Mouse (Mus musculus): ENCODE data around the gene Rgl2. TPM values are rescaled to one million over a fixed set of nuclear protein-coding genes. Genes with fewer than 3 reads are reported as not detected.
"Not testable (repeated sequence)": the region's sequence is repeated elsewhere in the genome, so short reads cannot be mapped to it uniquely, and the experiment has no call there.

Rgl2 gene
- polyA plus RNA-seq, 1 experiment from 2014 or later = 32.5 TPM

GRCm38 (mm10) chr17:33948090-33948904 lies 19.0 kb downstream of the Rgl2 start:
- no peak overlapping the region for H3K4me3 ChIP-seq (ENCODE audit: low read depth, low read length)
- H3K4me1 ChIP-seq (replicated peaks; ENCODE audit: control insufficient read depth, insufficient read depth, low read length) = peaks cover 8% of the 10 kb centered on the region
- peaks cover 9% of the 10 kb centered on the region; the same call in 1 of the 2 replicates for H3K36me3 ChIP-seq (ENCODE audit: control insufficient read depth, insufficient read depth, low read length)
- ATAC-seq (ENCODE audit: low FRiP score) = no peak
- no peak overlapping the region for H3K27ac ChIP-seq (ENCODE audit: low read depth, low read length)
- no peak overlapping the region for H3K4me2 ChIP-seq (replicated peaks; ENCODE audit: low read depth, low read length)
- no peaks in the 10 kb centered on the region for H3K9me3 ChIP-seq (ENCODE audit: control insufficient read depth, low read length)
- 86% methylated on average over 22 of the region's 22 CpGs for WGBS
- no peak for DNase-seq (ENCODE audit: low spot score)
- no peak overlapping the region for H3K9ac ChIP-seq (ENCODE audit: low read depth, low read length)
- H3K27me3 ChIP-seq (ENCODE audit: control insufficient read depth, insufficient read depth, low read length) = no peaks in the 10 kb centered on the region

- H3K36me3 ChIP-seq (ENCODE audit: control insufficient read depth, insufficient read depth, low read length) = peaks cover 9% of the 10 kb centered on the region; the same call in 1 of the 2 replicates
- WGBS = 93% methylated on average over 19 of the region's 19 CpGs
- H3K27me3 ChIP-seq (ENCODE audit: control insufficient read depth, insufficient read depth, low read length) = no peaks in the 10 kb centered on the region
- H3K9ac ChIP-seq (ENCODE audit: low read depth, low read length) = no peak overlapping the region
- no peak overlapping the region for H3K4me2 ChIP-seq (replicated peaks; ENCODE audit: low read depth, low read length)
- H3K27ac ChIP-seq (ENCODE audit: low read depth, low read length) = no peak overlapping the region
- no peaks in the 10 kb centered on the region for H3K9me3 ChIP-seq (ENCODE audit: control insufficient read depth, low read length)
- ATAC-seq (ENCODE audit: low FRiP score) (no peak), DNase-seq (ENCODE audit: low spot score) (no peak)
- no peak overlapping the region for H3K4me3 ChIP-seq (ENCODE audit: low read depth, low read length)
- H3K4me1 ChIP-seq (replicated peaks; ENCODE audit: control insufficient read depth, insufficient read depth, low read length) = peaks cover 10% of the 10 kb centered on the region
Observed at GRCm38 (mm10) chr17:33948905-33949537, 19.7 kb downstream of the Rgl2 start.

- H3K36me3 ChIP-seq (ENCODE audit: control insufficient read depth, insufficient read depth, low read length) = peaks cover 4% of the 10 kb centered on the region; the same call in 1 of the 2 replicates
- H3K27ac ChIP-seq (ENCODE audit: low read depth, low read length) = peak overlapping the region; percentile 87
- no peaks in the 10 kb centered on the region for H3K27me3 ChIP-seq (ENCODE audit: control insufficient read depth, insufficient read depth, low read length)
- peak overlapping the region; percentile 73 for H3K9ac ChIP-seq (ENCODE audit: low read depth, low read length)
- H3K4me3 ChIP-seq (ENCODE audit: low read depth, low read length) = peak overlapping the region; percentile 42; the same call in 1 of the 2 replicates
- H3K9me3 ChIP-seq (ENCODE audit: control insufficient read depth, low read length) = no peaks in the 10 kb centered on the region
- ATAC-seq (ENCODE audit: low FRiP score) (no peak), DNase-seq (ENCODE audit: low spot score) (no peak)
- peaks cover 16% of the 10 kb centered on the region for H3K4me1 ChIP-seq (replicated peaks; ENCODE audit: control insufficient read depth, insufficient read depth, low read length)
- 80% methylated on average over 10 of the region's 10 CpGs for WGBS
- peak overlapping the region; percentile 84 for H3K4me2 ChIP-seq (replicated peaks; ENCODE audit: low read depth, low read length)
Observed at GRCm38 (mm10) chr17:33950131-33950625, 20.8 kb downstream of the Rgl2 start.

GRCm38 (mm10) chr17:33951021-33951946 lies 21.9 kb downstream of the Rgl2 start, which contains the start of gene B3galt4:
B3galt4 (minus strand) TSS chr17:33951488.
- peaks cover 16% of the 10 kb centered on the region for H3K4me1 ChIP-seq (replicated peaks; ENCODE audit: control insufficient read depth, insufficient read depth, low read length)
- WGBS = 3% methylated on average over 45 of the region's 45 CpGs
- H3K27me3 ChIP-seq (ENCODE audit: control insufficient read depth, insufficient read depth, low read length) = no peaks in the 10 kb centered on the region
- peak within 1 kb of the TSS; percentile 87 for H3K27ac ChIP-seq (ENCODE audit: low read depth, low read length)
- H3K9me3 ChIP-seq (ENCODE audit: control insufficient read depth, low read length) = no peaks in the 10 kb centered on the region
- peak within 1 kb of the TSS; percentile 84 for H3K4me2 ChIP-seq (replicated peaks; ENCODE audit: low read depth, low read length)
- H3K36me3 ChIP-seq (ENCODE audit: control insufficient read depth, insufficient read depth, low read length) = peaks cover 4% of the 10 kb centered on the region; the same call in 1 of the 2 replicates
- H3K4me3 ChIP-seq (ENCODE audit: low read depth, low read length) = peak within 1 kb of the TSS; percentile 42
- peak; percentile 77 for ATAC-seq (ENCODE audit: low FRiP score)
- H3K9ac ChIP-seq (ENCODE audit: low read depth, low read length) = peak within 1 kb of the TSS; percentile 73
- peak; percentile 84 for DNase-seq (ENCODE audit: low spot score)

GRCm38 (mm10) chr17:33952015-33952414 lies 22.7 kb downstream of the Rgl2 start:
- H3K9me3 ChIP-seq (ENCODE audit: control insufficient read depth, low read length); H3K36me3 ChIP-seq (ENCODE audit: control insufficient read depth, insufficient read depth, low read length); ATAC-seq (ENCODE audit: low FRiP score); H3K27ac ChIP-seq (ENCODE audit: low read depth, low read length); DNase-seq (ENCODE audit: low spot score); H3K9ac ChIP-seq (ENCODE audit: low read depth, low read length); H3K4me3 ChIP-seq (ENCODE audit: low read depth, low read length); H3K27me3 ChIP-seq (ENCODE audit: control insufficient read depth, insufficient read depth, low read length): not testable (repeated sequence)
- 79% methylated on average over 13 of the region's 13 CpGs for WGBS
- Histone ChIP-seq H3K4me1 (replicated peaks; ENCODE audit: control insufficient read depth, insufficient read depth, low read length) (peaks cover 19% of the 10 kb centered on the region), H3K4me2 (replicated peaks; ENCODE audit: low read depth, low read length) (peak overlapping the region; percentile 84; the same call in 1 of the 2 replicates)

- peaks cover 4% of the 10 kb centered on the region; the same call in 1 of the 2 replicates for H3K36me3 ChIP-seq (ENCODE audit: control insufficient read depth, insufficient read depth, low read length)
- peaks cover 19% of the 10 kb centered on the region for H3K4me1 ChIP-seq (replicated peaks; ENCODE audit: control insufficient read depth, insufficient read depth, low read length)
- 84% methylated on average over 4 of the region's 4 CpGs for WGBS
- H3K9me3 ChIP-seq (ENCODE audit: control insufficient read depth, low read length) = no peaks in the 10 kb centered on the region
- no peak overlapping the region for H3K9ac ChIP-seq (ENCODE audit: low read depth, low read length)
- H3K27me3 ChIP-seq (ENCODE audit: control insufficient read depth, insufficient read depth, low read length) = no peaks in the 10 kb centered on the region
- DNase-seq (ENCODE audit: low spot score) = no peak
- 0 out of 2 replicates have a peak overlapping the region, but pooled peaks have one; percentile 7 for H3K4me2 ChIP-seq (replicated peaks; ENCODE audit: low read depth, low read length)
- no peak for ATAC-seq (ENCODE audit: low FRiP score)
- 0 out of 2 replicates have a peak overlapping the region, but pooled peaks have one; percentile 8 for H3K4me3 ChIP-seq (ENCODE audit: low read depth, low read length)
- H3K27ac ChIP-seq (ENCODE audit: low read depth, low read length) = no peak overlapping the region
Observed at GRCm38 (mm10) chr17:33952879-33953278, 23.5 kb downstream of the Rgl2 start.

GRCm38 (mm10) chr17:33953310-33953709 lies 24.0 kb downstream of the Rgl2 start:
- Histone ChIP-seq H3K27me3 (ENCODE audit: control insufficient read depth, insufficient read depth, low read length) (no peaks in the 10 kb centered on the region), H3K9me3 (ENCODE audit: control insufficient read depth, low read length) (no peaks in the 10 kb centered on the region), H3K4me1 (replicated peaks; ENCODE audit: control insufficient read depth, insufficient read depth, low read length) (peaks cover 19% of the 10 kb centered on the region), H3K36me3 (ENCODE audit: control insufficient read depth, insufficient read depth, low read length) (peaks cover 4% of the 10 kb centered on the region; the same call in 1 of the 2 replicates), H3K4me2 (replicated peaks; ENCODE audit: low read depth, low read length) (no peak overlapping the region; the same call in 1 of the 2 replicates), H3K4me3 (ENCODE audit: low read depth, low read length) (0 out of 2 replicates have a peak overlapping the region, but pooled peaks have one; percentile 8), H3K27ac (ENCODE audit: low read depth, low read length) (no peak overlapping the region), H3K9ac (ENCODE audit: low read depth, low read length) (no peak overlapping the region)
- ATAC-seq (ENCODE audit: low FRiP score) = no peak
- 96% methylated on average over 3 of the region's 3 CpGs for WGBS
- no peak for DNase-seq (ENCODE audit: low spot score)

Measured in hindbrain, embryonic 11.5 days (tissue).